Mouse (Mus musculus) ZHBTc4 (cell line): ENCODE results near the gene Atp7a.
A peak's percentile ranks its signal among the peaks of the same experiment; 100 is the strongest.

ENCODE experiments used
- DNase-seq: peaks from one replicate; pipeline ENCODE4 v3.0.0-alpha.2; 2011; ENCODE audit warnings: low read depth, low spot score

Atp7a gene

GRCm38 (mm10) chrX:106171106-106171852 is 144.2 kb downstream of the Atp7a start:
- DNase-seq: peak; percentile 85

GRCm38 (mm10) chrX:106171853-106172154 is 144.7 kb downstream of the Atp7a start:
- DNase-seq: peak; percentile 12
